Mouse (Mus musculus) small intestine, adult 2 months (tissue): ENCODE data around the gene Fermt3.

ENCODE experiments used
- CTCF ChIP-seq: fragments of 200-500 bp; IDR thresholded peaks from 2 replicates; pipeline ENCODE4 v1.5.1; 2012; ENCODE audit warnings: low read depth, mild to moderate bottlenecking, control low read depth, inconsistent platforms, low read length, moderate library complexity, mixed read lengths; ENCODE audit not compliant: insufficient replicate concordance, insufficient read length; ENCODE audit errors: extremely low read depth
- POLR2A ChIP-seq: fragments of 200-500 bp; IDR thresholded peaks from 2 replicates; pipeline ENCODE4 v1.6.1; 2012; ENCODE audit warnings: low read depth, mild to moderate bottlenecking, control low read depth, inconsistent platforms, low read length, moderate library complexity

DNA sequence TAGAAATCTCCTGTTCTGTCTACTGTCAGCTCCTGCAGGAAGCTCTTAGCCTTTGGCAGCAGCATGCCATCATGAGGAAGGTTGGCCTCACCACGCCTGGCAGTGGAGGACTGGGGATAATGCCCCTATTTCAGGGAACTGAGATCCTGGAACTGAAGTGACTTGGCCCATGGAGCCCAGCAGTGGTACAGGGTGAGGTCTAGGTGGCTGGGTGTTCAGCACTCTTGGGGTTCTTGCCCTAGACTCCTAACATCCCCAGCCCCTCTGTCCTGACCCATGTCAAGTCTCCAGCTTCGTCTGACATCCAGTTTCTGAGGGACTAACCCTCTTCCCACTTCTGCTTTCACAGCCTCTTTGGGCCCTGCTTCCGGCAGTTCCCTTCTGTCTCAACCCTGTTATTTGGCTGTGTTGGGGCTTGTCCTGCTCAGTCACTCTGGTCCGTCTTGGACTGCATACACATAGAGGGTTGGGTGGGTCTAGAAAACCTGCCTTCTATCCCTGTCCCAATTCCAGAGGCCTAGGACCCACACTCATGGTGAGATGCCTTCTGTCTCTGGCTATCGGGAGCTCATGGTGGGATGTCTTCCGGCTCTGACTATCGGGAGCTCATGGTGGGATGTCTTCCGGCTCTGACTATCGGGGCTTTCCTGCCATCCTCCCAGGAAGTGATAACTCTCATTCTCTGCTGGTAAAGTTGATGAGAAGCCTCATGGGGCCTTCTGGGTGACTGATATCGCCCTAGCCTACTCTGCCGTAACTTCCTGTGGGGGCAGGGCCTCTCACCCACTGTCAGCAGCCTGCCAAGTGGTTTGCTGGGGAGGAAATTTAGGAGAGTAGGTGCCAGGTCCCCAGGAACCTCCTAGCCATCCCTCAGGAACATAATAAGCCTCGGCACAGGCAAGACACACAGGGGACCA is 1.5 kb downstream of the Fermt3 start:
- TF ChIP-seq POLR2A (no peak), CTCF (no peak)
